Mouse (Mus musculus): Measurements from ENCODE around the gene Akt3.

GRCm38 (mm10) chr1:177110665-177111271 is 147.2 kb downstream of the Akt3 start:
- TF ChIP-seq POLR2A (IDR thresholded peaks at IDR 0.05; ENCODE audit: low read depth, low read length) (no peak), CTCF (conservative IDR thresholded peaks at IDR 0.05; ENCODE audit: insufficient read depth, insufficient read length, low read depth, low read length) (no peak)
